ENCODE assay signal across 18 mouse cellular contexts in genomic region chr16:11875227-11875626, GRCm38 (mm10).
"Had no signal": no experiment of that assay in that cellular context is flagged by ENCODE, and none has a peak within 500 bp of the region (broad histone marks: within the 10 kb centered on the region; RNA-seq: fewer than 3 reads in every experiment).

No protein-coding gene starts in this region.

- H3K27ac ChIP-seq: liver, embryonic 15.5 days; midbrain, embryonic 13.5 days; neural tube, embryonic 15.5 days; stomach, embryonic 15.5 days had no signal

- H3K36me3 ChIP-seq: midbrain, embryonic 13.5 days; neural tube, embryonic 15.5 days had no signal

- H3K4me3 ChIP-seq: liver, embryonic 15.5 days; midbrain, embryonic 13.5 days; myocyte; neural tube, embryonic 15.5 days; stomach, embryonic 15.5 days had no signal

- H3K4me1 ChIP-seq: liver, embryonic 15.5 days; midbrain, embryonic 13.5 days; neural tube, embryonic 15.5 days; stomach, embryonic 15.5 days had no signal

- H3K9me3 ChIP-seq: liver, embryonic 15.5 days; midbrain, embryonic 13.5 days; neural tube, embryonic 15.5 days; stomach, embryonic 15.5 days had no signal

- H3K9ac ChIP-seq: liver, embryonic 15.5 days; midbrain, embryonic 13.5 days; neural tube, embryonic 15.5 days; stomach, embryonic 15.5 days had no signal

- DNase-seq: kidney, adult 8-10 months; kidney, postnatal 25 days; layer of hippocampus, adult 9-11 months; left cerebral cortex, postnatal 4 days; lung, adult 2 months; lung, postnatal 4 days; right cerebral cortex, adult 18-20 months; right cerebral cortex, postnatal 25 days; thymus, adult 2 months; thymus, postnatal 25 days had no signal

- H3K4me2 ChIP-seq: liver, embryonic 11.5 days; liver, embryonic 15.5 days; midbrain, embryonic 13.5 days; neural tube, embryonic 15.5 days; stomach, embryonic 15.5 days had no signal

- ATAC-seq: intestine, embryonic 16.5 days; lung, postnatal 0 days; midbrain, embryonic 13.5 days had no signal

- H3K27me3 ChIP-seq: liver, embryonic 15.5 days; midbrain, embryonic 13.5 days; neural tube, embryonic 15.5 days; stomach, embryonic 15.5 days had no signal
